Mouse (Mus musculus): ENCODE results near the gene Myh7b. TPM values are rescaled to one million over a fixed set of nuclear protein-coding genes. Genes with fewer than 3 reads are reported as not detected.

Myh7b gene
- polyA plus RNA-seq, 1 experiment from 2014 or later = 0.52 TPM

DNA sequence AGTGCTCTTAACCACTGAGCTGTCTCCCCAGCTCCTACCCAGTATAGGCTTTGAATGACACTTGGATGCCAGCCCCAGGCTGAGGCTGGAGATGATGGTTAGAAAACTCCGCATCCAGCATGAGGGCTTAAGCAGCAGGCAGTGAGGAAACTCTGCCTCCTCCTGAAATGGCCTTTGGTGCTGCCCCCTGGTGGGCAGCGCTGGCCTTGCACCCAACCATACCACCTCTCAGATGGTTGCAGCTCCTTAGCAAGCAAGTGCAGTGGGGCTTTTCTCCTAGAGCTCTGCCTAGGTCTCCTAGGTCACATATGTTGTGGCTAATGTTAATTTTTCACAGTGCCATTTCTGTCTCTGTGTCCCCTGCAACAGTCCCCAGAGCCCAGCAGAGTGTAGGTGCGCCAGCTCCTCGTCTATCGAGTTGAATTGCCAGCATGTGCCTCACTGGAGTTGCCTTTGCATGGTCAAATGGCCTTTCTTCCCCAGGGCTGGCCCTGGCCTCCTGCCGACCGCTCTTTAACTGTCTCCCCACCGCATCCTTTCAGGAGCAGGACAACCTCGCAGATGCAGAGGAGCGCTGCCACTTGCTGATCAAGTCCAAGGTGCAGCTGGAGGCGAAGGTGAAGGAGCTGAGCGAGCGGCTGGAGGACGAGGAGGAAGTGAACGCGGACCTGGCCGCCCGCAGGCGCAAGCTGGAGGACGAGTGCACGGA is 16.2 kb downstream of the Myh7b start:
- Histone ChIP-seq H3K27me3 (ENCODE audit: control insufficient read depth, insufficient read depth, low read length) (peaks cover 49% of the 10 kb centered on the region), H3K4me3 (ENCODE audit: low read depth, low read length) (no peak overlapping the region), H3K36me3 (ENCODE audit: control insufficient read depth, insufficient read depth, low read length) (no peaks in the 10 kb centered on the region), H3K27ac (ENCODE audit: low read depth, low read length) (no peak overlapping the region), H3K4me1 (replicated peaks; ENCODE audit: control insufficient read depth, insufficient read depth, low read length) (peaks cover 11% of the 10 kb centered on the region), H3K9ac (ENCODE audit: low read depth, low read length) (no peak overlapping the region), H3K4me2 (replicated peaks; ENCODE audit: low read depth, low read length) (no peak overlapping the region), H3K9me3 (ENCODE audit: control insufficient read depth, low read length) (no peaks in the 10 kb centered on the region)
- WGBS = 44% methylated on average over 21 of the region's 21 CpGs
- DNase-seq (ENCODE audit: low spot score) = peak; percentile 92
- peak; percentile 28; the same call in 1 of the 2 replicates for ATAC-seq (ENCODE audit: low FRiP score)

- ATAC-seq (ENCODE audit: low FRiP score) = no peak
- Histone ChIP-seq H3K4me3 (ENCODE audit: low read depth, low read length) (no peak overlapping the region), H3K9ac (ENCODE audit: low read depth, low read length) (no peak overlapping the region), H3K27ac (ENCODE audit: low read depth, low read length) (no peak overlapping the region), H3K36me3 (ENCODE audit: control insufficient read depth, insufficient read depth, low read length) (no peaks in the 10 kb centered on the region), H3K9me3 (ENCODE audit: control insufficient read depth, low read length) (no peaks in the 10 kb centered on the region), H3K4me2 (replicated peaks; ENCODE audit: low read depth, low read length) (no peak overlapping the region), H3K27me3 (ENCODE audit: control insufficient read depth, insufficient read depth, low read length) (peaks cover 57% of the 10 kb centered on the region), H3K4me1 (replicated peaks; ENCODE audit: control insufficient read depth, insufficient read depth, low read length) (peaks cover 11% of the 10 kb centered on the region)
- no peak for DNase-seq (ENCODE audit: low spot score)
- 81% methylated on average over 9 of the region's 9 CpGs for WGBS
Observed at GRCm38 (mm10) chr2:155628112-155628511, 17.1 kb downstream of the Myh7b start.

DNA sequence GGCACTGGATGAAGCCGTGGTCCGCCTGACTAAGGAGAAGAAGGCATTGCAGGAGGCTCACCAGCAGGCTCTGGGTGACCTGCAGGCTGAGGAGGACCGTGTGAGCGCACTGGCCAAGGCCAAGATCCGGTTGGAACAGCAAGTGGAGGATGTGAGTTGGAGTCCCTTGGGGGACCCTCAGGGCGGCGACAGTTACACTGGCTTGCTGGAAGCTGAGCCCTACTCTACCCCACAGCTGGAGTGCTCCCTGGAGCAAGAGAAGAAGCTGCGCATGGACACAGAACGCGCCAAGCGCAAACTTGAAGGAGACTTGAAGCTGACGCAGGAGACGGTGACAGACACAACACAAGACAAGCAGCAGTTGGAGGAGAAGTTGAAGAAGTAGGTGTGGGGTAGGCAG is 17.5 kb downstream of the Myh7b start:
- Histone ChIP-seq H3K4me2 (replicated peaks; ENCODE audit: low read depth, low read length) (no peak overlapping the region), H3K27ac (ENCODE audit: low read depth, low read length) (no peak overlapping the region)
- 69% methylated on average over 13 of the region's 13 CpGs for WGBS

DNA sequence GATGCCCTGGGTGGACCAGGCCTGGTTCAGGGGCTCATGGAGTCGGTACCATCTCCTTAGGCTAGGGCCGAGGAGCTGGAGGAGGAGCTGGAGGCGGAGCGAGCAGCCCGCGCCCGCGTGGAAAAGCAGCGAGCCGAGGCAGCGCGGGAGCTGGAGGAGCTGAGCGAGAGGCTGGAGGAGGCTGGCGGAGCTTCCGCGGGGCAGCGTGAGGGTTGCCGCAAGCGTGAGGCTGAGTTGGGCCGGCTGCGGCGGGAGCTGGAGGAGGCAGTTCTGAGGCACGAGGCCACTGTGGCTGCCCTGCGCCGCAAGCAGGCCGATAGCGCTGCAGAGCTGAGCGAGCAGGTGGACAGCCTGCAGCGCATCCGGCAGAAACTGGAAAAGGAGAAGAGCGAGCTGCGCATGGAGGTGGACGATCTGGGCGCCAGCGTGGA is 18.2 kb downstream of the Myh7b start:
- no peaks in the 10 kb centered on the region for H3K9me3 ChIP-seq (ENCODE audit: control insufficient read depth, low read length)
- H3K4me1 ChIP-seq (replicated peaks; ENCODE audit: control insufficient read depth, insufficient read depth, low read length) = peaks cover 11% of the 10 kb centered on the region
- peak overlapping the region; percentile 29; the same call in 1 of the 2 replicates for H3K9ac ChIP-seq (ENCODE audit: low read depth, low read length)
- peaks cover 57% of the 10 kb centered on the region for H3K27me3 ChIP-seq (ENCODE audit: control insufficient read depth, insufficient read depth, low read length)
- peak overlapping the region; percentile 21 for H3K4me3 ChIP-seq (ENCODE audit: low read depth, low read length)
- peak overlapping the region; percentile 47 for H3K4me2 ChIP-seq (replicated peaks; ENCODE audit: low read depth, low read length)
- no peak overlapping the region for H3K27ac ChIP-seq (ENCODE audit: low read depth, low read length)
- ATAC-seq (ENCODE audit: low FRiP score) (no peak), DNase-seq (ENCODE audit: low spot score) (peak; percentile 64)
- 1% methylated on average over 35 of the region's 35 CpGs for WGBS
- no peaks in the 10 kb centered on the region for H3K36me3 ChIP-seq (ENCODE audit: control insufficient read depth, insufficient read depth, low read length)

More for the DNA sequence above, 17.5 kb downstream of the Myh7b start:
- Histone ChIP-seq H3K9ac (ENCODE audit: low read depth, low read length) (no peak overlapping the region), H3K9me3 (ENCODE audit: control insufficient read depth, low read length) (no peaks in the 10 kb centered on the region), H3K36me3 (ENCODE audit: control insufficient read depth, insufficient read depth, low read length) (no peaks in the 10 kb centered on the region), H3K4me3 (ENCODE audit: low read depth, low read length) (no peak overlapping the region), H3K27me3 (ENCODE audit: control insufficient read depth, insufficient read depth, low read length) (peaks cover 57% of the 10 kb centered on the region), H3K4me1 (replicated peaks; ENCODE audit: control insufficient read depth, insufficient read depth, low read length) (peaks cover 11% of the 10 kb centered on the region)
- ATAC-seq (ENCODE audit: low FRiP score) = no peak
- no peak for DNase-seq (ENCODE audit: low spot score)

GRCm38 (mm10) chr2:155630153-155630552 is 19.1 kb downstream of the Myh7b start:
- Histone ChIP-seq H3K4me2 (replicated peaks; ENCODE audit: low read depth, low read length) (no peak overlapping the region), H3K4me3 (ENCODE audit: low read depth, low read length) (no peak overlapping the region), H3K4me1 (replicated peaks; ENCODE audit: control insufficient read depth, insufficient read depth, low read length) (peaks cover 11% of the 10 kb centered on the region), H3K9ac (ENCODE audit: low read depth, low read length) (no peak overlapping the region), H3K36me3 (ENCODE audit: control insufficient read depth, insufficient read depth, low read length) (peaks cover 3% of the 10 kb centered on the region; the same call in 1 of the 2 replicates), H3K27ac (ENCODE audit: low read depth, low read length) (no peak overlapping the region), H3K9me3 (ENCODE audit: control insufficient read depth, low read length) (no peaks in the 10 kb centered on the region), H3K27me3 (ENCODE audit: control insufficient read depth, insufficient read depth, low read length) (peaks cover 57% of the 10 kb centered on the region)
- ATAC-seq (ENCODE audit: low FRiP score) = no peak
- WGBS = 15% methylated on average over 20 of the region's 20 CpGs
- peak; percentile 46 for DNase-seq (ENCODE audit: low spot score)

DNA sequence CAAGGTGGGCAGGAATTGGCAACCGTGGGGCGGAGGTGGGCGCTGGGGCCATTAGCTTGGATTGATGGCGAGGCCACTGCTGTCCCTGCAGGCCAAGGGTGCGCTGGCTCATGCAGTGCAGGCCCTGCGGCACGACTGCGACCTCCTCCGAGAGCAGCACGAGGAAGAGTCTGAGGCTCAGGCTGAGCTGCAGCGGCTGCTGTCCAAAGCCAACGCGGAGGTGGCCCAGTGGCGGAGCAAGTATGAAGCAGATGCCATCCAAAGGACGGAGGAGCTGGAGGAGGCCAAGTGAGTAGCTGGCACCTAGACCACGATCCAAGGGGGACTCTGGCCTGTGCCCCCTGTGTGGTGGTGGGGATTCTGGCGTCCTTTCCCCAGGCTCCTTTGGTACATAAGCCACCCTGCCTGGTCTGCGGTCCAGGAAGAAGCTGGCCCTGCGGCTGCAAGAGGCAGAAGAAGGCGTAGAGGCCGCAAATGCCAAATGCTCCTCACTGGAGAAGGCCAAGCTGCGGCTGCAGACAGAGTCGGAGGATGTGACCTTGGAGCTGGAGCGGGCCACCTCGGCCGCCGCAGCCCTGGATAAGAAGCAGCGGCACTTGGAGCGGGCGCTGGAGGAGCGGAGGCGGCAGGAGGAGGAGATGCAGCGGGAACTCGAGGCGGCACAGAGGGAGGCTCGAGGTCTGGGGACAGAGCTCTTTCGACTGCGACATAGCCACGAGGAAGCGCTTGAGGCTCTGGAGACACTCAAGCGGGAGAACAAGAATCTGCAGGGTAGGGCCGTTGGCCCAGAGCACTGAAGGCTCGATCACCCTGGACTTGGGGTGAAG is 19.8 kb downstream of the Myh7b start:
- Histone ChIP-seq H3K4me3 (ENCODE audit: low read depth, low read length) (no peak overlapping the region), H3K4me2 (replicated peaks; ENCODE audit: low read depth, low read length) (no peak overlapping the region), H3K27me3 (ENCODE audit: control insufficient read depth, insufficient read depth, low read length) (peaks cover 57% of the 10 kb centered on the region), H3K4me1 (replicated peaks; ENCODE audit: control insufficient read depth, insufficient read depth, low read length) (peaks cover 11% of the 10 kb centered on the region), H3K36me3 (ENCODE audit: control insufficient read depth, insufficient read depth, low read length) (peaks cover 3% of the 10 kb centered on the region; the same call in 1 of the 2 replicates), H3K9ac (ENCODE audit: low read depth, low read length) (no peak overlapping the region; the same call in 1 of the 2 replicates), H3K9me3 (ENCODE audit: control insufficient read depth, low read length) (no peaks in the 10 kb centered on the region), H3K27ac (ENCODE audit: low read depth, low read length) (no peak overlapping the region)
- WGBS = 14% methylated on average over 43 of the region's 43 CpGs
- DNase-seq (ENCODE audit: low spot score) = peak; percentile 49
- ATAC-seq (ENCODE audit: low FRiP score) = no peak

- whole genome bisulfite sequencing = 69% methylated on average over 30 of the region's 30 CpGs
- DNase-seq (ENCODE audit: low spot score) = peak; percentile 8
- H3K27me3 ChIP-seq (ENCODE audit: control insufficient read depth, insufficient read depth, low read length) = peaks cover 54% of the 10 kb centered on the region
Observed at GRCm38 (mm10) chr2:155632138-155632936, 21.3 kb downstream of the Myh7b start.

GRCm38 (mm10) chr2:155633121-155633520 is 22.1 kb downstream of the Myh7b start:
- Histone ChIP-seq H3K9ac (ENCODE audit: low read depth, low read length) (no peak overlapping the region), H3K4me2 (replicated peaks; ENCODE audit: low read depth, low read length) (no peak overlapping the region), H3K27ac (ENCODE audit: low read depth, low read length) (no peak overlapping the region), H3K27me3 (ENCODE audit: control insufficient read depth, insufficient read depth, low read length) (peaks cover 46% of the 10 kb centered on the region), H3K4me3 (ENCODE audit: low read depth, low read length) (no peak overlapping the region), H3K9me3 (ENCODE audit: control insufficient read depth, low read length) (no peaks in the 10 kb centered on the region), H3K4me1 (replicated peaks; ENCODE audit: control insufficient read depth, insufficient read depth, low read length) (peaks cover 5% of the 10 kb centered on the region), H3K36me3 (ENCODE audit: control insufficient read depth, insufficient read depth, low read length) (peaks cover 6% of the 10 kb centered on the region; the same call in 1 of the 2 replicates)
- DNase-seq (ENCODE audit: low spot score) = no peak
- WGBS = 64% methylated on average over 18 of the region's 19 CpGs
- ATAC-seq (ENCODE audit: low FRiP score) = no peak

More at GRCm38 (mm10) chr2:155632138-155632936, 21.3 kb downstream of the Myh7b start:
- Histone ChIP-seq H3K4me1 (replicated peaks; ENCODE audit: control insufficient read depth, insufficient read depth, low read length) (peaks cover 5% of the 10 kb centered on the region), H3K27ac (ENCODE audit: low read depth, low read length) (no peak overlapping the region), H3K9ac (ENCODE audit: low read depth, low read length) (no peak overlapping the region), H3K36me3 (ENCODE audit: control insufficient read depth, insufficient read depth, low read length) (peaks cover 3% of the 10 kb centered on the region; the same call in 1 of the 2 replicates), H3K4me2 (replicated peaks; ENCODE audit: low read depth, low read length) (no peak overlapping the region), H3K4me3 (ENCODE audit: low read depth, low read length) (no peak overlapping the region), H3K9me3 (ENCODE audit: control insufficient read depth, low read length) (no peaks in the 10 kb centered on the region)
- no peak for ATAC-seq (ENCODE audit: low FRiP score)
